Mouse (Mus musculus) limb, embryonic 14.5 days (tissue): ENCODE measurements at regions not wholly inside any gene's neighbourhood (a gene's known extent, or its start where the extent isn't known, plus 50 kb on each side); places are given as distances from the start of the nearest gene placed in this dataset.

ENCODE experiments used
- ATAC-seq: fragments of 200-750 bp; cut with Nextera tagmentation; 2 replicates; pipeline ENCODE4 v1.8.0; 2017; ENCODE audit warnings: low read depth, moderate number of reproducible peaks, moderate TSS enrichment; ENCODE audit not compliant: low FRiP score
- DNase-seq: peaks from one replicate; pipeline ENCODE4 v3.0.0-alpha.2; 2015; ENCODE audit warnings: low spot score
- H3K27ac ChIP-seq: fragments of 300-500 bp; sonication (generic); replicated peaks from 2 replicates; pipeline ENCODE4 v1.5.1; 2014; ENCODE audit warnings: low read depth, mild to moderate bottlenecking, low read length, moderate library complexity, mixed read lengths
- H3K27me3 ChIP-seq: fragments of 300-500 bp; sonication (generic); 2 replicates; pipeline ENCODE4 v1.6.1; 2014; ENCODE audit warnings: low read length, mixed read lengths; ENCODE audit not compliant: control insufficient read depth, insufficient read depth
- H3K36me3 ChIP-seq: fragments of 300-500 bp; sonication (generic); 2 replicates; pipeline ENCODE4 v1.6.1; 2014; ENCODE audit warnings: mild to moderate bottlenecking, low read length, moderate library complexity, mixed read lengths; ENCODE audit not compliant: control insufficient read depth, insufficient read depth
- H3K4me1 ChIP-seq: fragments of 300-500 bp; sonication (generic); 2 replicates; pipeline ENCODE4 v1.6.1; 2014; ENCODE audit warnings: antibody characterized with exemption, low read length, mixed read lengths; ENCODE audit not compliant: control insufficient read depth, insufficient read depth
- H3K4me2 ChIP-seq: fragments of 300-500 bp; sonication (generic); replicated peaks from 2 replicates; pipeline ENCODE4 v1.6.1; 2014; ENCODE audit warnings: low read depth, mild to moderate bottlenecking, low read length, moderate library complexity; ENCODE audit not compliant: severe bottlenecking
- H3K4me3 ChIP-seq: fragments of 300-500 bp; sonication (generic); replicated peaks from 2 replicates; pipeline ENCODE4 v1.5.1; 2014; ENCODE audit warnings: low read length
- H3K9ac ChIP-seq: fragments of 300-500 bp; sonication (generic); 2 replicates; pipeline ENCODE4 v1.6.1; 2014; ENCODE audit warnings: mild to moderate bottlenecking, low read depth, low read length, moderate library complexity; ENCODE audit not compliant: severe bottlenecking
- H3K9me3 ChIP-seq: fragments of 300-500 bp; sonication (generic); 2 replicates; pipeline ENCODE4 v1.6.1; 2016; ENCODE audit warnings: low read length; ENCODE audit not compliant: control insufficient read depth
- POLR2A ChIP-seq: fragments of 200-500 bp; IDR thresholded peaks from 2 replicates; pipeline ENCODE4 v1.8.0; 2012; ENCODE audit warnings: inconsistent platforms, mild to moderate bottlenecking, moderate library complexity, borderline replicate concordance; ENCODE audit not compliant: insufficient read depth, insufficient read length; ENCODE audit errors: extremely low read depth
- WGBS: fragments of 180-500 bp; shearing (Covaris S2); extraction: QIAGEN DNeasy Blood & Tissue Kit; methylation state at CpG from one replicate; pipeline ENCODE4 v1.1.7; 2014; 5-methylcytosine and 5-hydroxymethylcytosine counted together

DNA sequence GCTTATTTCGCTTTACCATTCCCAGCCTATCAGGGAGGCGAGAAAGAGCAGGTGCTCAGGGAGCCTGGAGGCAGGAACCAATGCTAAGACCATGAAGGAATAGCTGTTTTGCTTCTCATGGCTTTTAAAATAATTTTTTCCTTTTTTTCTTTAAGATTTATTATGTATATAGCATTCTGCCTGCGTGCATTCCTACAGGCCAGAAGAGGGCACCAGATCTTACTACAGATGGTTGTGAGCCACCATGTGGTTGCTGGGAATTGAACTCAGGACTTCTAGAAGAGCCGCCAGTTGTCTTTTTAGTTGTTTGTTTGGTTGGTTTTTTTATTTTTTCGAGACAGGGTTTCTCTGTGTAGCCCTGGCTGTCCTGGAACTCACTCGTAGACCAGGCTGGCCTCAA lies 113.6 kb upstream of the Armc2 start:
- Histone ChIP-seq H3K4me2 (no peak overlapping the region), H3K27me3 (no peaks in the 10 kb centered on the region), H3K4me1 (no peaks in the 10 kb centered on the region), H3K9ac (no peak overlapping the region), H3K4me3 (no peak overlapping the region), H3K36me3 (no peaks in the 10 kb centered on the region), H3K9me3 (no peaks in the 10 kb centered on the region), H3K27ac (no peak overlapping the region)
- DNase-seq: no peak
- ATAC-seq: no peak
- no peak for TF ChIP-seq POLR2A
- WGBS: 94% methylated on average over 6 of the region's 6 CpGs

DNA sequence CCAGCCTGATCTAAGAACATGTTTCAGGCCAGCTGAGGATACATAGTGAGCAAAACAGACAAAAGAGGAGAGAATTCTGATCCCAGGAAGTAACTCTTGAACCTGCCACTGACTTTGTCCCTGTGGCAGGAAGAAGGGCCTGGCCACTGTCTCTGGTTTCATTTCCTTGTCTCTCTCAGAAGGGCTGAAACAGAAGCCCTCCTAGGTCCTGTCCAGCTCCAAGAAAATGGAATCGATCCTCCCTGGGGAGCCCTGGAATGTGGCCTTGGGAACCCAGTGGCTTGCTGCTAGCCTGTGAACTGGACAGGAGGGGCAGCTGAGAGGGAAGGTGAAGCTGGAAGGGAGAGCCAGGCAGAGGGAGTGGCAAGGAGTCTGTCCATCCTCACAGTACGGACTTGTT lies 113.1 kb upstream of the Armc2 start:
- TF ChIP-seq POLR2A: no peak
- no peaks in the 10 kb centered on the region for H3K27me3 ChIP-seq
- no peak overlapping the region for H3K9ac ChIP-seq
- no peak overlapping the region for H3K27ac ChIP-seq
- no peaks in the 10 kb centered on the region for H3K36me3 ChIP-seq
- H3K4me2 ChIP-seq: no peak overlapping the region
- ATAC-seq (no peak), DNase-seq (no peak)
- WGBS: 62% methylated on average over 2 of the region's 2 CpGs
- no peaks in the 10 kb centered on the region for H3K4me1 ChIP-seq
- no peaks in the 10 kb centered on the region for H3K9me3 ChIP-seq
- no peak overlapping the region for H3K4me3 ChIP-seq

DNA sequence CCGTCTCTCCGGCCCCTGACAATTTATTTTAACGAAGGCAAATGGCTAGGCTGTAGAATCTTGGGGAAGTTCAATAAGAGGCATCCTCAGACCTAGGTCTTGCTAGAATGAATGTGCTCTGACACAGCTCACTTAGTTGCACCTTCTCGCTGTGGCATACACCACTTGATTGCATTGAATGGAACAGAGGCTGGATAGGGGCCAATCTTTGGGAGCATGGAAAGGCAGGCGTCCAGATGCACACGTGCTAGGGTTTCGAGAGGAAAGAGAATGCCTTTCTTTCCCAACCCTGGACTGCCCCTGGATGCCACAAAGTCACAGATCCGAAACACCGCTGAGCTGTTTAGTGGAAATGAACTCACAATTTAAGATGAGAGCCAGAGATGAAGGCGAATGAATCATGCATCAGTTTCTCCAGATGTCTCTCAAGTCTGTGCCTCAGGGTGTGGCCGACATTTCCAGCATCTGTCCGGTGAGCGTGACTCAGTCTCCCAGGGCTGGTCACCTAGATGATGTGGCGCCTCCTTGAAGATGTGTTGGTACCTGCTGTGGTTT lies 109.7 kb upstream of the Armc2 start:
- DNase-seq: no peak

DNA sequence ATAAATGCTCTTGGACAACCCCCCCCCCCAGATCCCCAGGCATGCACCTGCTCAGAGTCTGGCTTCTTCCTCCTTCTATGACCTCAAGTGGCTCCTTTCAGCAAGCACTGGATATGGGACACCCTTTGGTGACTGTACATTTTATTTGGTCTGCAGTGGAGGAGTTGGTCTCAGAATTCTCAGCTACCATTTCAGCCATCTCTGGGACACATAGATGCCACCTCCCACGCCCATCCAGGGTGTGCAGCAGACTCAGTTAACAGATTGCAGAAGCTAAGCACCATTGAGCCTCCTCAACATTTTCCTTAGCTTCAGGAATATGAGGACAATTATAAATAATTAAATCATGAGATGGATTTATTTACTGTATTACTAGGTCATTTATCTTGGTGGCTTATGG lies 108.6 kb upstream of the Armc2 start:
- H3K9me3 ChIP-seq: no peaks in the 10 kb centered on the region
- H3K9ac ChIP-seq: no peak overlapping the region
- H3K4me1 ChIP-seq: peaks cover 14% of the 10 kb centered on the region
- no peak overlapping the region for H3K27ac ChIP-seq
- TF ChIP-seq POLR2A: no peak
- H3K4me3 ChIP-seq: no peak overlapping the region
- ATAC-seq: no peak
- WGBS: 81% methylated on average over 1 of the region's 1 CpGs
- no peak for DNase-seq
- H3K4me2 ChIP-seq: no peak overlapping the region
- no peaks in the 10 kb centered on the region for H3K27me3 ChIP-seq
- H3K36me3 ChIP-seq: no peaks in the 10 kb centered on the region

More for the DNA sequence above, 109.7 kb upstream of the Armc2 start:
- no peak for ATAC-seq
- no peaks in the 10 kb centered on the region for H3K9me3 ChIP-seq
- no peaks in the 10 kb centered on the region for H3K27me3 ChIP-seq
- no peak overlapping the region for H3K27ac ChIP-seq
- no peak for TF ChIP-seq POLR2A
- no peaks in the 10 kb centered on the region for H3K36me3 ChIP-seq
- WGBS: 71% methylated on average over 14 of the region's 14 CpGs
- H3K4me1 ChIP-seq: peaks cover 7% of the 10 kb centered on the region
- no peak overlapping the region for H3K4me3 ChIP-seq
- H3K9ac ChIP-seq: no peak overlapping the region
- no peak overlapping the region for H3K4me2 ChIP-seq

DNA sequence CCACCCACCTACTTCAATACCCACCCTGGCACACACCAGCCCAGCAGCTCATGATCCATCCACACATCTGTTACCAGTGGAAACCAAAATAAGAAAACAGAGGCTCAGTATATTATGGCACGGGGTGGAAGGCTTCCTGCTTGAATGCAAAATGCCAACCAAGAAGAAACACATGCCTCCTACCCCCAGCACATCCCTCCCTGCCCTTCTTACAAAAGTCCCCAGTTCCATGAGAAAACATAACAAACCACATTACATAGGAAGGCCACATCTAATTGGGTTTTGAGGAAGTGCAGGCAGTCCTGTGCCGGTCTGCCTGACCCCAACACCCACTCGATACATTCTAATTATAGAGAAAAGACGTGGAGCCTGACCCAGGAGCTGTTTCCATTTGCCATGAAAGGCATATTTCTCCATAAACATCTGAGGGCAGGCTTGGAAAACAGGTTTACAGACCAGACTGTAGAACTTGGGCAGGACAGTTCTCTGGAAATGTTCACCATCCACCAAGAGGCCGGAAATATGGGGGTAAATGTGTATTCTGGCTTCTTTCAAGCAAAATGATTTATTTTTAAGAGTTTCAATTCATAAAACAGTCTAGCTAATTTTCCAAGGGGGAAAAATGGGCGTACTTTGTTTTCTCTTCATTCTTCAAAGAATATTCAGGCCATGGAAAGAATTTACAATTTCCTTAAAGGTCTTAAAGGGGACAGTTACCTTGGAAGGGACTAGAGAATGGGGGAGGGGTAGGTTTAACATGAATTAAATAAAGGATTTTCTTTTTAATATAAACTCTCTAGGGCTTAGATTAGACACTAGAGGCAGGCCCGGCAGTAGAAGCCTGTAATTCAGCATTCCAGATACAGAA lies 104.8 kb upstream of the Armc2 start:
- Histone ChIP-seq H3K9ac (no peak overlapping the region), H3K36me3 (no peaks in the 10 kb centered on the region), H3K4me2 (no peak overlapping the region), H3K4me3 (no peak overlapping the region), H3K9me3 (no peaks in the 10 kb centered on the region), H3K27me3 (no peaks in the 10 kb centered on the region), H3K4me1 (peaks cover 32% of the 10 kb centered on the region), H3K27ac (peak overlapping the region; percentile 73)
- no peak for TF ChIP-seq POLR2A
- ATAC-seq (peak; percentile 66), DNase-seq (peak; percentile 57)
- WGBS: 29% methylated on average over 7 of the region's 7 CpGs

DNA sequence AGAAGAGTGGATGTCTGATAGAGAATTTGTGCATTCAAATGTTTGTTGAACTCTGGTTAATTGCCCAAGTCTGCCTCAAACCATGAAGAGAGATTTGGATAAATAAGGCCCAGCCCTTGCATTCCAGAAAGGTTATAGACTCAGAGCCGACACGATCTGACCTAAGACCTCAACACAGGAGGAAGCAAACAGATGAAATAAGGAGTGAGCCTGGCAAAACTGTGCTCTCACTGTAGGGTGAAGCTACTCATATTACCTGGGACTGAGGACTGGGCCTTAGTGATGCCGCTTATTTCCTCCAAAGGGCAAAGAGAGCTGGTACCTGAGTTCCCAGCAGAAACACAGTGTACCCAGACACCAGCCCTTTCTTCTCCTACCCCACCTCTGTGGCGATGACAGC lies 103.7 kb upstream of the Armc2 start:
- Histone ChIP-seq H3K27me3 (no peaks in the 10 kb centered on the region), H3K4me2 (no peak overlapping the region), H3K4me1 (peaks cover 32% of the 10 kb centered on the region), H3K27ac (peak overlapping the region; percentile 73), H3K9ac (no peak overlapping the region), H3K4me3 (no peak overlapping the region), H3K9me3 (no peaks in the 10 kb centered on the region), H3K36me3 (no peaks in the 10 kb centered on the region)
- ATAC-seq: no peak
- DNase-seq: no peak
- WGBS: 40% methylated on average over 4 of the region's 4 CpGs
- TF ChIP-seq POLR2A: no peak
